Mouse (Mus musculus): Measurements from ENCODE around the gene Gm16223. TPM values are rescaled to one million over a fixed set of nuclear protein-coding genes. Genes with fewer than 3 reads are reported as not detected.

The Gm16223 gene
- polyA plus RNA-seq, 1 experiment from 2014 or later, result not detected

DNA sequence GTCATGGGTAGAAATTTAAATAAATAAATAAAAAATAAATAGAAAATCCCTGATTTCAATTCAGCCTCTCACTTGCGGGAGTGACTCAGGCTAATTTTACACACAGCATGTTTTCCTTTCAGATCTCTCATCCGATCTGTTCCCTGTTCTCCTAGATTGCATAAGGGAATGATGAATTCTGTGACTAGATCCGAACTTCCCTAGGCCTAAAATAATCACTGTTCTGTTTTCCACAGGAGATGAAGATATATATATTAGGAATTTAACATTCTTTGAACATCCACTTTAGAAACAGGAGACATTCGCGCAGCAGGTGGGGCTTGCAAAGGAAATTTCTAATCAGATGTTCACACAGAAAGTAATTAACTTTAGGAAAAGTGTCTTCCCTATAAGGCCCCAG lies 171.5 kb downstream of the Gm16223 start:
- ATAC-seq (ENCODE audit: low FRiP score, low read depth), result no peak

DNA sequence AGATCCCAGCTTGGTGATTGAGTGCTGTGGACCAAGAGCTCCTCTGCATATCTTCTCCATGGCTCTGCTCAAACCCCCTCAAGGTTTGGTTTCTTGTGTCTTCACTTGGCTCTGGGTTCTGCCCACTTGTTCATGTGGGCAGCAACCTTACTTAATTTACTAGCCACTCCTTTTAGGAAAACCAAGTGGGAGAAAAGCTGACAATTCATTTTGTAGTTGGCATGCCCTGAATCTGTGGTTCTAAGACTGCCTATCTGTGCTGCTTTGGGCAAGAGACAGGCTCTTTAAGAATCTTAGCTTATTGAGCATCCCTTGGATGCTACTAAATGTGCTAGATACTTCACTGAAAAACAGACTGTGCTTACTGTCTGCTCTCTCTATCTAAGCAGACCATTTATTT lies 172.0 kb downstream of the Gm16223 start:
- Histone ChIP-seq H3K4me3 (no peak overlapping the region), H3K4me1 (no peaks in the 10 kb centered on the region)

More for the DNA sequence above, 171.5 kb downstream of the Gm16223 start:
- Histone ChIP-seq H3K9ac (no peak overlapping the region), H3K4me1 (no peaks in the 10 kb centered on the region), H3K36me3 (no peaks in the 10 kb centered on the region), H3K9me3 (no peaks in the 10 kb centered on the region), H3K4me3 (no peak overlapping the region), H3K4me2 (replicated peaks) (no peak overlapping the region), H3K27me3 (no peaks in the 10 kb centered on the region), H3K27ac (no peak overlapping the region)
- WGBS, result 81% methylated on average over 5 of the region's 5 CpGs

DNA sequence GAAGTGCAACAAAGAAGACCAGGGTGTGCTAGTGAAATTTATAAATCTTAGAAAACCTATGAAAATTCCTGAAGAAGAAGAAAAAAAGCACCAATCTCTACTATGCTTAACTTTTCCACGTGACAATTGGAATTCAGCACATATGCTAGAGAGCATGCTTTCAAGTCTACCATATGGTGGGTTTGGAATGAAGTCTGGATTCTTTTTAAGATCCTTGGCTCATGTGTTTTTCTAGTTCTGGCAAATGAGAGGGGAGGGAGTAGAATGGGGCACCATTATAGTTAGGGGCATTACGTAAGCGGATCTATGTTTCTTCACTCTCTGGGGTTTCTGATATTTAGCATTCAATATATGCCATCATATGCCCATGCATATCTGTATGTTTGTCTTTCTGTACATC lies 182.6 kb downstream of the Gm16223 start:
- Histone ChIP-seq H3K4me2 (replicated peaks) (no peak overlapping the region), H3K4me1 (no peaks in the 10 kb centered on the region), H3K36me3 (no peaks in the 10 kb centered on the region), H3K9ac (no peak overlapping the region), H3K9me3 (no peaks in the 10 kb centered on the region), H3K27me3 (no peaks in the 10 kb centered on the region), H3K4me3 (no peak overlapping the region), H3K27ac (no peak overlapping the region)
- ATAC-seq (ENCODE audit: low FRiP score, low read depth), result no peak
- 80% methylated on average over 3 of the region's 3 CpGs for WGBS

More for the DNA sequence above, 172.0 kb downstream of the Gm16223 start:
- H3K9me3 ChIP-seq, result no peaks in the 10 kb centered on the region
- H3K9ac ChIP-seq, result no peak overlapping the region
- H3K4me2 ChIP-seq (replicated peaks), result no peak overlapping the region
- ATAC-seq (ENCODE audit: low FRiP score, low read depth), result no peak
- no peaks in the 10 kb centered on the region for H3K27me3 ChIP-seq
- no peaks in the 10 kb centered on the region for H3K36me3 ChIP-seq
- no peak overlapping the region for H3K27ac ChIP-seq

Other genes with a start within 250 kb of the Gm16223 start
- 26.7 and 28.9 TPM in 2 replicates for gene Bod1l, start 223.6 kb upstream of the Gm16223 start, polyA plus RNA-seq (2015; fragmentation: Nextera tagmentation; extraction: Ambion mirVana)